Mouse (Mus musculus) midbrain, embryonic 14.5 days (tissue): ENCODE results near the gene Gm29094. TPM values are rescaled to one million over a fixed set of nuclear protein-coding genes. Genes with fewer than 3 reads are reported as not detected.
"Not testable (repeated sequence)": the region's sequence is repeated elsewhere in the genome, so short reads cannot be mapped to it uniquely, and the experiment has no call there.

Experiments used
- ATAC-seq: fragments of 200-750 bp; cut with Nextera tagmentation; 2 replicates; pipeline ENCODE4 v1.8.0; 2017; ENCODE audit warnings: moderate number of reproducible peaks, moderate library complexity; ENCODE audit not compliant: low FRiP score, low TSS enrichment
- DNase-seq: peaks from one replicate; pipeline ENCODE4 v3.0.0-alpha.2; 2015
- H3K27ac ChIP-seq: fragments of 300-500 bp; sonication (generic); replicated peaks from 2 replicates; pipeline ENCODE4 v1.5.1; 2014; ENCODE audit warnings: mild to moderate bottlenecking, low read depth, low read length, moderate library complexity
- H3K27me3 ChIP-seq: fragments of 300-500 bp; sonication (generic); 2 replicates; pipeline ENCODE4 v1.6.1; 2014; ENCODE audit warnings: low read length, control low read depth, mixed read lengths; ENCODE audit not compliant: control insufficient read depth, insufficient read depth
- H3K36me3 ChIP-seq: fragments of 300-500 bp; sonication (generic); 2 replicates; pipeline ENCODE4 v1.6.1; 2014; ENCODE audit warnings: low read length, control low read depth; ENCODE audit not compliant: control insufficient read depth, insufficient read depth
- H3K4me1 ChIP-seq: fragments of 300-500 bp; sonication (generic); 2 replicates; pipeline ENCODE4 v1.6.1; 2014; ENCODE audit warnings: mild to moderate bottlenecking, antibody characterized with exemption, low read length, control low read depth; ENCODE audit not compliant: control insufficient read depth, insufficient read depth
- H3K4me2 ChIP-seq: fragments of 300-500 bp; sonication (generic); 2 replicates; pipeline ENCODE4 v1.6.1; 2014; ENCODE audit warnings: mild to moderate bottlenecking, low read length, moderate library complexity
- H3K4me3 ChIP-seq: fragments of 300-500 bp; sonication (generic); replicated peaks from 2 replicates; pipeline ENCODE4 v1.5.1; 2014; ENCODE audit warnings: low read depth, low read length
- H3K9ac ChIP-seq: fragments of 300-500 bp; sonication (generic); replicated peaks from 2 replicates; pipeline ENCODE4 v1.6.1; 2014; ENCODE audit warnings: mild to moderate bottlenecking, low read length, moderate library complexity
- H3K9me3 ChIP-seq: fragments of 300-500 bp; sonication (generic); 2 replicates; pipeline ENCODE4 v1.6.1; 2016; ENCODE audit warnings: low read length, control low read depth, mixed read lengths; ENCODE audit not compliant: control insufficient read depth
- WGBS: fragments of 180-500 bp; shearing (Covaris S2); extraction: QIAGEN DNeasy Blood & Tissue Kit; methylation state at CpG from one replicate; pipeline ENCODE4 v1.1.7; 2014; 5-methylcytosine and 5-hydroxymethylcytosine counted together
- polyA plus RNA-seq: library from polyadenylated mRNA; unstranded; fragments of >200 nt; fragmentation: Nextera tagmentation; extraction: Ambion mirVana; gene quantifications from 2 replicates; pipeline ENCODE4 v1.2.1, GENCODE M21; 2014

The Gm29094 gene
- polyA plus RNA-seq, 1 experiment from 2014 or later, result 0.43 TPM

GRCm38 (mm10) chr9:89208939-89209338, 9.8 kb downstream of the Gm29094 start:
- WGBS, result 80% methylated on average over 1 of the region's 1 CpGs
- H3K4me3 ChIP-seq, H3K27ac ChIP-seq, H3K4me1 ChIP-seq, H3K4me2 ChIP-seq, H3K9ac ChIP-seq, H3K27me3 ChIP-seq, H3K36me3 ChIP-seq, DNase-seq, ATAC-seq, H3K9me3 ChIP-seq: not testable (repeated sequence)

GRCm38 (mm10) chr9:89210353-89211064, 11.3 kb downstream of the Gm29094 start, which contains the start of gene Mthfs:
Gene Mthfs (plus strand): TSS chr9:89210676.
- Histone ChIP-seq H3K27ac (peak within 1 kb of the TSS; percentile 84), H3K9ac (0 out of 2 replicates have a peak within 1 kb of the TSS, but pooled peaks have one; percentile 20), H3K4me2 (peak within 1 kb of the TSS; percentile 46), H3K4me3 (peak within 1 kb of the TSS; percentile 25)
- not testable (repeated sequence) for H3K27me3 ChIP-seq, H3K36me3 ChIP-seq, H3K4me1 ChIP-seq, H3K9me3 ChIP-seq
- 30% methylated on average over 9 of the region's 12 CpGs for WGBS
- peak; percentile 64 for ATAC-seq
- peak; percentile 46 for DNase-seq

- H3K27ac ChIP-seq, result not testable (repeated sequence)
Observed at GRCm38 (mm10) chr9:89211065-89211858, 12.1 kb downstream of the Gm29094 start.

GRCm38 (mm10) chr9:89212428-89212827, 13.2 kb downstream of the Gm29094 start:
- H3K4me2 ChIP-seq, H3K27ac ChIP-seq, H3K36me3 ChIP-seq, DNase-seq, H3K4me3 ChIP-seq, H3K9me3 ChIP-seq, H3K27me3 ChIP-seq, H3K9ac ChIP-seq, H3K4me1 ChIP-seq, ATAC-seq: not testable (repeated sequence)
- 29% methylated on average over 1 of the region's 1 CpGs for WGBS

More at GRCm38 (mm10) chr9:89211065-89211858, 12.1 kb downstream of the Gm29094 start:
- peak; percentile 93 for ATAC-seq
- not testable (repeated sequence) for H3K4me1 ChIP-seq, H3K36me3 ChIP-seq, H3K9me3 ChIP-seq, H3K9ac ChIP-seq, H3K27me3 ChIP-seq
- Histone ChIP-seq H3K4me3 (peak overlapping the region; percentile 25), H3K4me2 (peak overlapping the region; percentile 46)
- 5% methylated on average over 10 of the region's 44 CpGs for WGBS
- DNase-seq, result peak; percentile 43

- not testable (repeated sequence) for H3K27me3 ChIP-seq, H3K9ac ChIP-seq, H3K36me3 ChIP-seq, H3K4me3 ChIP-seq, H3K9me3 ChIP-seq, DNase-seq, H3K27ac ChIP-seq, ATAC-seq, H3K4me2 ChIP-seq, H3K4me1 ChIP-seq
- WGBS, result 86% methylated on average over 4 of the region's 4 CpGs
Observed at GRCm38 (mm10) chr9:89218174-89218573, 19.0 kb downstream of the Gm29094 start.

- not testable (repeated sequence) for H3K4me1 ChIP-seq, H3K9ac ChIP-seq, H3K4me2 ChIP-seq, H3K36me3 ChIP-seq, H3K27ac ChIP-seq, H3K9me3 ChIP-seq, ATAC-seq, H3K4me3 ChIP-seq, H3K27me3 ChIP-seq, DNase-seq
- 95% methylated on average over 3 of the region's 4 CpGs for WGBS
Observed at GRCm38 (mm10) chr9:89219668-89220067, 20.5 kb downstream of the Gm29094 start.

- H3K9me3 ChIP-seq, H3K27ac ChIP-seq, H3K4me3 ChIP-seq, H3K4me1 ChIP-seq, H3K36me3 ChIP-seq, H3K9ac ChIP-seq, ATAC-seq, H3K27me3 ChIP-seq, H3K4me2 ChIP-seq, DNase-seq: not testable (repeated sequence)
- 92% methylated on average over 6 of the region's 6 CpGs for WGBS
Observed at GRCm38 (mm10) chr9:89220704-89221287, 21.6 kb downstream of the Gm29094 start.

GRCm38 (mm10) chr9:89226071-89226470, 26.9 kb downstream of the Gm29094 start:
- ATAC-seq (peak; percentile 68), DNase-seq (peak; percentile 78)
- Histone ChIP-seq H3K27me3 (no peaks in the 10 kb centered on the region), H3K4me2 (no peak overlapping the region), H3K27ac (no peak overlapping the region), H3K9ac (no peak overlapping the region), H3K4me3 (no peak overlapping the region), H3K36me3 (no peaks in the 10 kb centered on the region), H3K4me1 (no peaks in the 10 kb centered on the region), H3K9me3 (no peaks in the 10 kb centered on the region)
- 57% methylated on average over 4 of the region's 4 CpGs for WGBS
